Mouse (Mus musculus) limb, embryonic 15.5 days (tissue): ENCODE results near the gene Camk2g. TPM values are rescaled to one million over a fixed set of nuclear protein-coding genes. Genes with fewer than 3 reads are reported as not detected.

Experiments
- ATAC-seq: fragments of 200-750 bp; cut with Nextera tagmentation; 2 replicates; pipeline ENCODE4 v1.8.0; 2017; ENCODE audit warnings: low read depth, moderate TSS enrichment; ENCODE audit not compliant: insufficient number of reproducible peaks, low FRiP score, low TSS enrichment
- H3K27ac ChIP-seq: fragments of 300-500 bp; sonication (generic); 2 replicates; pipeline ENCODE4 v1.5.1; 2015; ENCODE audit warnings: moderate library complexity, mild to moderate bottlenecking, inconsistent platforms
- H3K27me3 ChIP-seq: fragments of 300-500 bp; sonication (generic); 2 replicates; pipeline ENCODE4 v1.6.1; 2015; ENCODE audit warnings: inconsistent platforms
- H3K36me3 ChIP-seq: fragments of 300-500 bp; sonication (generic); 2 replicates; pipeline ENCODE4 v1.6.1; 2015; ENCODE audit warnings: inconsistent platforms
- H3K4me1 ChIP-seq: fragments of 300-500 bp; sonication (generic); 2 replicates; pipeline ENCODE4 v1.6.1; 2015; ENCODE audit warnings: inconsistent platforms
- H3K4me2 ChIP-seq: fragments of 300-500 bp; sonication (generic); 2 replicates; pipeline ENCODE4 v1.6.1; 2015; ENCODE audit warnings: mild to moderate bottlenecking, inconsistent platforms
- H3K4me3 ChIP-seq: fragments of 300-500 bp; sonication (generic); 2 replicates; pipeline ENCODE4 v1.5.1; 2015; ENCODE audit warnings: mild to moderate bottlenecking, inconsistent platforms
- H3K9ac ChIP-seq: fragments of 300-500 bp; sonication (generic); 2 replicates; pipeline ENCODE4 v1.6.1; 2015; ENCODE audit warnings: inconsistent platforms
- H3K9me3 ChIP-seq: fragments of 300-500 bp; sonication (generic); 2 replicates; pipeline ENCODE4 v1.6.1; 2016; ENCODE audit warnings: inconsistent platforms
- WGBS: fragments of 180-500 bp; shearing (Covaris S2); methylation state at CpG from one replicate; pipeline ENCODE4 v1.1.7; 2015; 5-methylcytosine and 5-hydroxymethylcytosine counted together
- polyA plus RNA-seq: library from polyadenylated mRNA; unstranded; fragments of >200 nt; fragmentation: Nextera tagmentation; extraction: Ambion mirVana; gene quantifications from 2 replicates; pipeline ENCODE4 v1.2.1, GENCODE M21; 2015

The Camk2g gene
- polyA plus RNA-seq, 1 experiment from 2014 or later: 44.4 TPM

- Histone ChIP-seq H3K9me3 (no peaks in the 10 kb centered on the region), H3K4me2 (0 out of 2 replicates have a peak overlapping the region, but pooled peaks have one; percentile 12), H3K9ac (no peak overlapping the region), H3K36me3 (no peaks in the 10 kb centered on the region), H3K27ac (peak overlapping the region; percentile 82), H3K4me1 (peaks cover 31% of the 10 kb centered on the region), H3K27me3 (no peaks in the 10 kb centered on the region), H3K4me3 (no peak overlapping the region)
- ATAC-seq: peak; percentile 73
- 20% methylated on average over 9 of the region's 9 CpGs for WGBS
Observed at GRCm38 (mm10) chr14:20804964-20805672, 11.2 kb upstream of the Camk2g start.

GRCm38 (mm10) chr14:20804481-20804880 is 10.6 kb upstream of the Camk2g start:
- Histone ChIP-seq H3K27ac (peak overlapping the region; percentile 82), H3K9me3 (no peaks in the 10 kb centered on the region), H3K4me2 (no peak overlapping the region), H3K27me3 (no peaks in the 10 kb centered on the region), H3K4me1 (peaks cover 31% of the 10 kb centered on the region), H3K36me3 (no peaks in the 10 kb centered on the region), H3K4me3 (no peak overlapping the region), H3K9ac (no peak overlapping the region)
- ATAC-seq: no peak
- WGBS: 67% methylated on average over 5 of the region's 5 CpGs

GRCm38 (mm10) chr14:20803606-20803938 is 9.7 kb upstream of the Camk2g start:
- H3K9me3 ChIP-seq: no peaks in the 10 kb centered on the region
- ATAC-seq: no peak
- peaks cover 33% of the 10 kb centered on the region for H3K4me1 ChIP-seq
- H3K36me3 ChIP-seq: no peaks in the 10 kb centered on the region
- no peaks in the 10 kb centered on the region for H3K27me3 ChIP-seq
- no peak overlapping the region for H3K4me3 ChIP-seq
- no peak overlapping the region for H3K4me2 ChIP-seq
- no peak overlapping the region for H3K9ac ChIP-seq
- WGBS: 9% methylated on average over 7 of the region's 7 CpGs
- no peak overlapping the region for H3K27ac ChIP-seq

- no peaks in the 10 kb centered on the region for H3K36me3 ChIP-seq
- WGBS: 37% methylated on average over 2 of the region's 2 CpGs
- ATAC-seq: no peak
- no peak overlapping the region for H3K4me2 ChIP-seq
- no peaks in the 10 kb centered on the region for H3K9me3 ChIP-seq
- H3K27ac ChIP-seq: no peak overlapping the region
- H3K9ac ChIP-seq: no peak overlapping the region
- no peaks in the 10 kb centered on the region for H3K27me3 ChIP-seq
- no peak overlapping the region for H3K4me3 ChIP-seq
- peaks cover 36% of the 10 kb centered on the region for H3K4me1 ChIP-seq
Observed at GRCm38 (mm10) chr14:20802926-20803605, 9.2 kb upstream of the Camk2g start.

GRCm38 (mm10) chr14:20798761-20799160 is 4.9 kb upstream of the Camk2g start:
- no peaks in the 10 kb centered on the region for H3K9me3 ChIP-seq
- no peak overlapping the region for H3K4me2 ChIP-seq
- WGBS: 16% methylated on average over 7 of the region's 7 CpGs
- no peak overlapping the region for H3K9ac ChIP-seq
- H3K36me3 ChIP-seq: no peaks in the 10 kb centered on the region
- no peak for ATAC-seq
- H3K27me3 ChIP-seq: no peaks in the 10 kb centered on the region
- no peak overlapping the region for H3K27ac ChIP-seq
- no peak overlapping the region for H3K4me3 ChIP-seq
- peaks cover 23% of the 10 kb centered on the region for H3K4me1 ChIP-seq

GRCm38 (mm10) chr14:20798300-20798699 is 4.4 kb upstream of the Camk2g start:
- no peak for ATAC-seq
- WGBS: 72% methylated on average over 6 of the region's 6 CpGs
- H3K4me3 ChIP-seq: no peak overlapping the region
- H3K9me3 ChIP-seq: no peaks in the 10 kb centered on the region
- H3K4me1 ChIP-seq: peaks cover 18% of the 10 kb centered on the region
- no peak overlapping the region for H3K27ac ChIP-seq
- H3K36me3 ChIP-seq: no peaks in the 10 kb centered on the region
- H3K27me3 ChIP-seq: no peaks in the 10 kb centered on the region
- H3K9ac ChIP-seq: no peak overlapping the region
- no peak overlapping the region for H3K4me2 ChIP-seq

- H3K4me2 ChIP-seq: no peak overlapping the region
- H3K27me3 ChIP-seq: no peaks in the 10 kb centered on the region
- WGBS: 57% methylated on average over 8 of the region's 8 CpGs
- no peak overlapping the region for H3K4me3 ChIP-seq
- H3K36me3 ChIP-seq: 0 out of 2 replicates have a peak, but pooled peaks cover under 1% of the 10 kb centered on the region
- no peak overlapping the region for H3K27ac ChIP-seq
- no peaks in the 10 kb centered on the region for H3K9me3 ChIP-seq
- H3K9ac ChIP-seq: no peak overlapping the region
- peaks cover 34% of the 10 kb centered on the region for H3K4me1 ChIP-seq
- no peak for ATAC-seq
Observed at GRCm38 (mm10) chr14:20796643-20797042, 2.8 kb upstream of the Camk2g start.

GRCm38 (mm10) chr14:20796170-20796569 is 2.3 kb upstream of the Camk2g start:
- no peak overlapping the region for H3K27ac ChIP-seq
- no peaks in the 10 kb centered on the region for H3K9me3 ChIP-seq
- ATAC-seq: no peak

GRCm38 (mm10) chr14:20795423-20796152 is 1.7 kb upstream of the Camk2g start:
- H3K4me2 ChIP-seq: 0 out of 2 replicates have a peak overlapping the region, but pooled peaks have one; percentile 91
- 47% methylated on average over 7 of the region's 9 CpGs for WGBS
- H3K4me1 ChIP-seq: peaks cover 39% of the 10 kb centered on the region
- no peak overlapping the region for H3K4me3 ChIP-seq
- no peak for ATAC-seq
- no peak overlapping the region for H3K27ac ChIP-seq
- H3K9me3 ChIP-seq: no peaks in the 10 kb centered on the region
- peaks cover 11% of the 10 kb centered on the region for H3K36me3 ChIP-seq
- no peaks in the 10 kb centered on the region for H3K27me3 ChIP-seq
- H3K9ac ChIP-seq: no peak overlapping the region

More at GRCm38 (mm10) chr14:20796170-20796569, 2.3 kb upstream of the Camk2g start:
- Histone ChIP-seq H3K9ac (no peak overlapping the region), H3K4me1 (peaks cover 38% of the 10 kb centered on the region), H3K27me3 (no peaks in the 10 kb centered on the region), H3K36me3 (peaks cover 5% of the 10 kb centered on the region), H3K4me3 (no peak overlapping the region), H3K4me2 (no peak overlapping the region)
- 75% methylated on average over 8 of the region's 8 CpGs for WGBS

GRCm38 (mm10) chr14:20794589-20794988 is 701 bp upstream of the Camk2g start:
- H3K27me3 ChIP-seq: no peaks in the 10 kb centered on the region
- no peaks in the 10 kb centered on the region for H3K9me3 ChIP-seq
- H3K4me1 ChIP-seq: peaks cover 39% of the 10 kb centered on the region
- WGBS: 7% methylated on average over 9 of the region's 9 CpGs
- no peak for ATAC-seq
- H3K4me3 ChIP-seq: peak overlapping the region; percentile 86
- H3K27ac ChIP-seq: peak overlapping the region; percentile 82
- H3K36me3 ChIP-seq: peaks cover 21% of the 10 kb centered on the region
- H3K4me2 ChIP-seq: peak overlapping the region; percentile 91
- peak overlapping the region; percentile 52 for H3K9ac ChIP-seq

- H3K36me3 ChIP-seq: peaks cover 33% of the 10 kb centered on the region
- peak overlapping the region; percentile 70 for H3K9ac ChIP-seq
- peak overlapping the region; percentile 91 for H3K4me2 ChIP-seq
- peak overlapping the region; percentile 86 for H3K4me3 ChIP-seq
- H3K27ac ChIP-seq: peak overlapping the region; percentile 82
- peak; percentile 25 for ATAC-seq
- no peaks in the 10 kb centered on the region for H3K27me3 ChIP-seq
- peaks cover 34% of the 10 kb centered on the region for H3K4me1 ChIP-seq
- under 1% methylated on average over 45 of the region's 57 CpGs for WGBS
- H3K9me3 ChIP-seq: no peaks in the 10 kb centered on the region
Observed at GRCm38 (mm10) chr14:20792922-20793757, 748 bp downstream of the Camk2g start.
